Mouse (Mus musculus) layer of hippocampus, postnatal 10 days (tissue): ENCODE measurements at regions not wholly inside any gene's neighbourhood (a gene's known extent, or its start where the extent isn't known, plus 50 kb on each side); places are given as distances from the start of the nearest gene placed in this dataset.

Source experiments
- DNase-seq, 2 experiments: peaks; one replicate each; pipeline ENCODE4 v3.0.0; 2021; ENCODE audit warnings: low spot score in 2 of 2

- DNase-seq = no peak
These were observed 129.1 kb upstream of the Gdf10 start for GRCm38 (mm10) chr14:33794262-33794661.

- DNase-seq = no peak
These were observed 125.7 kb upstream of the Gdf10 start for GRCm38 (mm10) chr14:33797551-33798303.

GRCm38 (mm10) chr14:33804321-33804720 lies 119.1 kb upstream of the Gdf10 start:
- DNase-seq = no peak

GRCm38 (mm10) chr14:33804721-33805120 lies 118.7 kb upstream of the Gdf10 start:
- no peak for DNase-seq

GRCm38 (mm10) chr14:33807196-33807595 lies 116.2 kb upstream of the Gdf10 start:
- DNase-seq = no peak

- no peak for DNase-seq
These were observed 114.7 kb upstream of the Gdf10 start for GRCm38 (mm10) chr14:33808593-33809265.

GRCm38 (mm10) chr14:33810584-33810983 lies 112.8 kb upstream of the Gdf10 start:
- DNase-seq = no peak

- DNase-seq = no peak
These were observed 112.1 kb upstream of the Gdf10 start for GRCm38 (mm10) chr14:33811241-33811640.

- no peak for DNase-seq
These were observed 111.1 kb upstream of the Gdf10 start for GRCm38 (mm10) chr14:33812266-33812665.

GRCm38 (mm10) chr14:33812772-33813171 lies 110.6 kb upstream of the Gdf10 start:
- no peak for DNase-seq

GRCm38 (mm10) chr14:33813274-33813673 lies 110.1 kb upstream of the Gdf10 start:
- no peak for DNase-seq

GRCm38 (mm10) chr14:33814107-33814506 lies 109.3 kb upstream of the Gdf10 start:
- DNase-seq = no peak

GRCm38 (mm10) chr14:33814599-33814998 lies 108.8 kb upstream of the Gdf10 start:
- DNase-seq = no peak

GRCm38 (mm10) chr14:33820541-33821260 lies 102.7 kb upstream of the Gdf10 start:
- DNase-seq = no peak

GRCm38 (mm10) chr14:33821436-33821835 lies 102.0 kb upstream of the Gdf10 start:
- DNase-seq = peak in 1 of 2 experiments; percentile 31

GRCm38 (mm10) chr14:33824421-33824874 lies 98.9 kb upstream of the Gdf10 start:
- peak; percentile 47 to 60 for DNase-seq

GRCm38 (mm10) chr14:33826003-33826644 lies 97.3 kb upstream of the Gdf10 start:
- no peak for DNase-seq

GRCm38 (mm10) chr14:33832650-33833319 lies 90.6 kb upstream of the Gdf10 start:
- DNase-seq = no peak

- no peak for DNase-seq
These were observed 87.0 kb upstream of the Gdf10 start for GRCm38 (mm10) chr14:33836341-33836740.

GRCm38 (mm10) chr14:33841821-33842220 lies 81.6 kb upstream of the Gdf10 start:
- DNase-seq = no peak

GRCm38 (mm10) chr14:33853499-33853898 lies 69.9 kb upstream of the Gdf10 start:
- DNase-seq = no peak
